Mouse (Mus musculus): ENCODE results near the gene Hspa1l. TPM values are rescaled to one million over a fixed set of nuclear protein-coding genes. Genes with fewer than 3 reads are reported as not detected.
"Not testable (repeated sequence)": the region's sequence is repeated elsewhere in the genome, so short reads cannot be mapped to it uniquely, and the experiment has no call there.

Hspa1l gene
- polyA plus RNA-seq, 1 experiment from 2014 or later: 0.25 TPM

GRCm38 (mm10) chr17:34971694-34972068 lies 822 bp upstream of the Hspa1l start:
- not testable (repeated sequence) for H3K9me3 ChIP-seq (ENCODE audit: control insufficient read depth); H3K27ac ChIP-seq (ENCODE audit: low read depth, low read length); H3K9ac ChIP-seq (ENCODE audit: low read depth, low read length); H3K36me3 ChIP-seq (ENCODE audit: control insufficient read depth, insufficient read depth); H3K4me1 ChIP-seq (replicated peaks; ENCODE audit: control insufficient read depth, insufficient read depth, low read length)
- Histone ChIP-seq H3K27me3 (replicated peaks; ENCODE audit: control insufficient read depth, insufficient read depth, low read length) (peaks cover 15% of the 10 kb centered on the region), H3K4me3 (ENCODE audit: low read depth, low read length) (peak overlapping the region; percentile 28), H3K4me2 (replicated peaks; ENCODE audit: low read depth) (peak overlapping the region; percentile 64)
- WGBS: 5% methylated on average over 19 of the region's 43 CpGs
- peak; percentile 48; the same call in 1 of the 2 replicates for ATAC-seq

DNA sequence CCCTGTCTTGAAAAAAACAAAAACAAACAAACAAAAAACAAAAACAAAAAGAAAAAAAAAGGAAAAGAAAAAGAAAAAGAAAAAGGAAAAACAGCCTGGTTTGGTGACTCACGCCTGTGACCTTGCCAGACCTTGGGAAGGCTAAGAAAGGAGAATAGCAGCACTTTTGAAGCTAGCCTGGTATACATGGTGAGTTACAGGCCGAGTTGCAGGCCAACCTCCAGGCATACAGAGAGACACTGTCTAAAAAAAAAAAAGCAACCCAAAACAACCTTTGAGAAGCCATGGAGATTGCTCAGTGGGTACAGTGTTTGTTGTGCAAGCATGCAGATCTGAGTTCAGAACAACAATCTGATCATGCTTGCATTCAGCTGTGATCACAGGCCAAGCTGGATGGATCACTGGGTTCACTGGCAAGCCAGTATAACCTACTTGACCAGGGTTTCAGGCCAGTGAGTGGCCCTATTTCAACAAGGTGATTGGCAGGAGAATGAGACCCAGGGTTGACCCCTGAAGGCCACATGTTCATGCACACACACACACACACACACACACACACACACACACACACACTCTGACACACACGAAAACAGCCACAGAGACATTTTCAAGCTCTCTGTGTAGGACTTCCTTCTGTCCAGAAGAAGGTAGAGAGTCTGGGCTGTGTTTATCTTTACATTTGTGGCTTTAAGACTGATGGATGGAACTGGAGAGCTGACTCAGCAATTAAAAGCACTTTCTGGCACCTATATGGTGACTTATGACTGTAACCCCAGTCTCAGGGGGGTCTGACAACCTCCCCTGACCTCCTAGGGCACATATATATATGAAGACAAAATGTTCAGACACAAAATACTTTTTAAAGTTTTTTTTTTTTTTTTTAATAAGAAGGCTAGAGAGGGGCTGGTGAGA lies 3.3 kb downstream of the Hspa1l start:
- H3K36me3 ChIP-seq (ENCODE audit: control insufficient read depth, insufficient read depth): no peaks in the 10 kb centered on the region
- no peak overlapping the region for H3K9ac ChIP-seq (ENCODE audit: low read depth, low read length)
- no peak overlapping the region for H3K4me2 ChIP-seq (replicated peaks; ENCODE audit: low read depth)
- 0 out of 2 replicates have a peak, but pooled peaks cover 6% of the 10 kb centered on the region for H3K4me1 ChIP-seq (replicated peaks; ENCODE audit: control insufficient read depth, insufficient read depth, low read length)
- no peak for TF ChIP-seq CTCF (IDR thresholded peaks at IDR 0.05; ENCODE audit: low read depth)
- no peaks in the 10 kb centered on the region for H3K27me3 ChIP-seq (replicated peaks; ENCODE audit: control insufficient read depth, insufficient read depth, low read length)
- no peak overlapping the region for H3K4me3 ChIP-seq (ENCODE audit: low read depth, low read length)
- H3K27ac ChIP-seq (ENCODE audit: low read depth, low read length): no peak overlapping the region
- ATAC-seq: no peak
- WGBS: 78% methylated on average over 3 of the region's 3 CpGs
- H3K9me3 ChIP-seq (ENCODE audit: control insufficient read depth): no peaks in the 10 kb centered on the region

- no peak overlapping the region for H3K4me2 ChIP-seq (replicated peaks; ENCODE audit: low read depth)
- 0 out of 2 replicates have a peak, but pooled peaks cover 6% of the 10 kb centered on the region for H3K4me1 ChIP-seq (replicated peaks; ENCODE audit: control insufficient read depth, insufficient read depth, low read length)
- no peak overlapping the region for H3K9ac ChIP-seq (ENCODE audit: low read depth, low read length)
- H3K27ac ChIP-seq (ENCODE audit: low read depth, low read length): no peak overlapping the region
- ATAC-seq: no peak
- H3K4me3 ChIP-seq (ENCODE audit: low read depth, low read length): no peak overlapping the region
- no peak for TF ChIP-seq CTCF (IDR thresholded peaks at IDR 0.05; ENCODE audit: low read depth)
- H3K27me3 ChIP-seq (replicated peaks; ENCODE audit: control insufficient read depth, insufficient read depth, low read length): no peaks in the 10 kb centered on the region
- no peaks in the 10 kb centered on the region for H3K9me3 ChIP-seq (ENCODE audit: control insufficient read depth)
- no peaks in the 10 kb centered on the region for H3K36me3 ChIP-seq (ENCODE audit: control insufficient read depth, insufficient read depth)
- 94% methylated on average over 20 of the region's 20 CpGs for WGBS
These were observed 4.5 kb downstream of the Hspa1l start for GRCm38 (mm10) chr17:34977000-34977399.

GRCm38 (mm10) chr17:34978239-34978638 lies 5.7 kb downstream of the Hspa1l start:
- no peaks in the 10 kb centered on the region for H3K36me3 ChIP-seq (ENCODE audit: control insufficient read depth, insufficient read depth)

GRCm38 (mm10) chr17:34979631-34980030 lies 7.1 kb downstream of the Hspa1l start:
- Histone ChIP-seq H3K9ac (ENCODE audit: low read depth, low read length) (no peak overlapping the region), H3K27me3 (replicated peaks; ENCODE audit: control insufficient read depth, insufficient read depth, low read length) (no peaks in the 10 kb centered on the region), H3K27ac (ENCODE audit: low read depth, low read length) (no peak overlapping the region), H3K9me3 (ENCODE audit: control insufficient read depth) (no peaks in the 10 kb centered on the region), H3K36me3 (ENCODE audit: control insufficient read depth, insufficient read depth) (no peaks in the 10 kb centered on the region), H3K4me3 (ENCODE audit: low read depth, low read length) (no peak overlapping the region), H3K4me2 (replicated peaks; ENCODE audit: low read depth) (no peak overlapping the region), H3K4me1 (replicated peaks; ENCODE audit: control insufficient read depth, insufficient read depth, low read length) (no peaks in the 10 kb centered on the region)
- WGBS: 67% methylated on average over 4 of the region's 4 CpGs
- no peak for TF ChIP-seq CTCF (IDR thresholded peaks at IDR 0.05; ENCODE audit: low read depth)
- ATAC-seq: no peak

More at GRCm38 (mm10) chr17:34978239-34978638, 5.7 kb downstream of the Hspa1l start:
- Histone ChIP-seq H3K27me3 (replicated peaks; ENCODE audit: control insufficient read depth, insufficient read depth, low read length) (no peaks in the 10 kb centered on the region), H3K4me1 (replicated peaks; ENCODE audit: control insufficient read depth, insufficient read depth, low read length) (no peaks in the 10 kb centered on the region), H3K4me3 (ENCODE audit: low read depth, low read length) (no peak overlapping the region), H3K9ac (ENCODE audit: low read depth, low read length) (no peak overlapping the region), H3K9me3 (ENCODE audit: control insufficient read depth) (no peaks in the 10 kb centered on the region), H3K27ac (ENCODE audit: low read depth, low read length) (no peak overlapping the region), H3K4me2 (replicated peaks; ENCODE audit: low read depth) (no peak overlapping the region)
- 89% methylated on average over 27 of the region's 27 CpGs for WGBS
- no peak for ATAC-seq
- no peak for TF ChIP-seq CTCF (IDR thresholded peaks at IDR 0.05; ENCODE audit: low read depth)

DNA sequence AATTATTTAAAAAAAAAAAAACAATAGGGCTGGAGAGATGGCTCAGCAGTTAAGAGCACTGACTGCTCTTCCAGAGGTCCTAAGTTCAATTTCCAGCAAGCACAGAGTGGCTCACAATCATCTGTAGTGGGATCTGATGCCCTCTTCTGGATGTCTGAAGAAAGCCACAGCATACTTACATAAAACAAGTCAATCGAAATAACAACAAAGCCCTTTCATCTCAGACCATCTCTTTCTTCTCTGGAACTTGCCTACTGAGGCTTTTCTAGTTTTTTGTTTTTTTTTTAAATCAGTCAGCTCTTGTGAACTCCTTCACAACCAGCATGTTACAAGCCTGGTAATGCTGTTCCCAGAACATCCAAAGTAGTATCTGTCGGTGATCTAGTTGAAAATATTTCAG lies 8.2 kb downstream of the Hspa1l start:
- TF ChIP-seq CTCF (IDR thresholded peaks at IDR 0.05; ENCODE audit: low read depth): peak; percentile 86
- Histone ChIP-seq H3K9ac (ENCODE audit: low read depth, low read length) (peak overlapping the region; percentile 72; the same call in 1 of the 2 replicates), H3K4me3 (ENCODE audit: low read depth, low read length) (peak overlapping the region; percentile 73), H3K4me2 (replicated peaks; ENCODE audit: low read depth) (peak overlapping the region; percentile 91), H3K4me1 (replicated peaks; ENCODE audit: control insufficient read depth, insufficient read depth, low read length) (no peaks in the 10 kb centered on the region), H3K9me3 (ENCODE audit: control insufficient read depth) (no peaks in the 10 kb centered on the region), H3K27ac (ENCODE audit: low read depth, low read length) (0 out of 2 replicates have a peak overlapping the region, but pooled peaks have one; percentile 17), H3K36me3 (ENCODE audit: control insufficient read depth, insufficient read depth) (peaks cover 9% of the 10 kb centered on the region), H3K27me3 (replicated peaks; ENCODE audit: control insufficient read depth, insufficient read depth, low read length) (no peaks in the 10 kb centered on the region)
- 3% methylated on average over 2 of the region's 2 CpGs for WGBS
- ATAC-seq: no peak
